Mouse (Mus musculus) induced T-regulatory cell, adult 2 months (primary cell): Measurements from ENCODE around the gene Ankef1.

ENCODE experiments used
- DNase-seq: peaks from one replicate; pipeline ENCODE4 v3.0.0-alpha.2; 2012; ENCODE audit warnings: low read depth

The Ankef1 gene

DNA sequence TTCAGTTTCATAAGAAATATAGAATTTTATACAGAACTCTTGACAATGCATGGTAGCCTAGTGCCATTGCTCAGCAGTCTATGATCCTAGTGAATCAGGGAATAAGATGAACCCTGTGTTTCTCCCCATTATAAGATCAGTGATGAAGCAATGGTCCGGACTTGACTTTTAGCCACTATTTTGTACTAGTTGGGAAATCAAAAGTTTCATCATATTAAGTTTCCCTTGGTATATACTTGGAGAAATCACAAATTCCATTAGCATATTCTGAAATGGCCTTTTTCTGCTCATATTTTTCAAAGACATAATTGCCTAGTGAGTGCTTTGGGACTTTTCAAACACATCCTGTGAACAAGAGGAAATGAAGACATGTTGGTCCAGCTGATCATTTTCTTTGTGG is at the start of gene Ankef1:
TSS of gene Ankef1 (plus strand) at position 260 of the 400 bp plus-strand sequence.
- DNase-seq: no peak

DNA sequence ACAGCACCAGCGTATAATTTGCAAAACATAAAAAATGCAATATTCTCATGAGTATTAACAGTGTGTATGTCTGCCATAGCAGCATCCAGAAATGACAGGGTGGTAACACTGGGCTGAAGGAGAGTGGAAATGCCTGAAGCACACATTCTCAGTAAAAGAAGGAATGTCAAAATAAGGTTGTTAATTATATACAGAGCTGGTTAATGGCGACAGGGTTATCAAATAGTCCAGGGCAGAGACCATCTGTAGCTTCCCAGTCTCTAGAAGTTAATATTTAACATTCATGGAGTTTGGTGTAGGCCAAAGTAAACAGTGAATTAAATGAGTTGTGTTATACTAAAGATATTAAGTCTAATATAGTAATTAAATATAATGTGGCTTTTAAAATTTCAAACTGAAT is 45.2 kb upstream of the Ankef1 start:
- DNase-seq: no peak

DNA sequence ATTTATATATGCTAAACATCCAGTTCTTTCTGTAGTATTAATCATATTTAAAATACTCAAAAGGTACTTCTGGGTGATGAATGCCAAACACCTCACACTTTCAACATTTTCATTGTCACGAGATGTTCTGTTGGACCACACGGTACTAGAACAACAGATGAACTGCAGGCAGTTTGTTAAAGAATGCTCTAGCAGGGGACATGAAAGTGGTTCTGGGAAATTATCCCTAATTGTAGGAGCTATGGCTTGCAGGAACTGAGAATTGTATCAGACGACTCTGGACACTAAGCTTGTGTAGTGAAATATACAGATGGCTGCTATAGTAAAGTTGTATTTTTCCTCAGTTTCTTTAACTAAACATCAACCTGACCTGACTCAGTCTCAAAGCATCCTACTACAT is 44.8 kb upstream of the Ankef1 start:
- no peak for DNase-seq

- no peak for DNase-seq
Measured at GRCm38 (mm10) chr2:136477656-136478055, 24.1 kb upstream of the Ankef1 start.

DNA sequence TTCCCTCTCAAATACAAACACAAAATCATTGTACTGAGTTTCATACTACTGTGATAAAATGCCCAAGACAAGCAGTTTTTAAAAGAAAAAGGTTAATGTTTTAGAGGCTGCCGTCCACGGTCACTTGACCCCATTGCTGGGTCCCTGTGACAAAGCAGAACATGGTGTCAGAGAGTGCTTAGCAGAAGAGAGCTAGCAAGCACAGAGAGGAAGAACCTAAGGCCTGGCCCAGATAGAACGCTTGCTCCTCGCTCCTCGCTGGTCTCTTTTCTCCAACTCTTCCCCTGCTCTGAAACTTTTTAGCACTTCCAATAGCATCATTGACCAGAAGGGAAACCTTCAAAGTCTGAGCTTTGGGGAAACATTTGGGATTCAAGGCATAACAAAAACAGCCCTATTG is 19.4 kb upstream of the Ankef1 start:
- DNase-seq: no peak

DNA sequence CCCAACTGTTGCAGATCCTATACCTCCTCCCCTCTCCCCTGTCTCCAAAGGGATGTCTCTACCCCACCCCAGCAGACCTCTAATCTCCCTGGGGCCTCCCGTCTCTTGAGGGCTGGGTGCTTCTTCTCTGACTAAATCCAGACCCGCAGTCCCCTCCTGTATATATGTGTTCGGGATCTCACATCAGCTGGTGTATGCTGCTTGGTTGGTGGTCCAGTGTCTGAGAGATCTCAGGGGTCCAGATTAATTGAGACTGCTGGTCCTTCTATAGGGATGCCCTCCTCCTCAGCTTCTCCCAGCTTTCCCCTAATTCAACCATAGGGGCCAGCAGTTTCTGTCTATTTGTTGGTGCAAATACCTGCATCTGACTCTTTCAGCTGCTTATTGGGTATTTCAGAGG is 18.7 kb upstream of the Ankef1 start:
- no peak for DNase-seq

DNA sequence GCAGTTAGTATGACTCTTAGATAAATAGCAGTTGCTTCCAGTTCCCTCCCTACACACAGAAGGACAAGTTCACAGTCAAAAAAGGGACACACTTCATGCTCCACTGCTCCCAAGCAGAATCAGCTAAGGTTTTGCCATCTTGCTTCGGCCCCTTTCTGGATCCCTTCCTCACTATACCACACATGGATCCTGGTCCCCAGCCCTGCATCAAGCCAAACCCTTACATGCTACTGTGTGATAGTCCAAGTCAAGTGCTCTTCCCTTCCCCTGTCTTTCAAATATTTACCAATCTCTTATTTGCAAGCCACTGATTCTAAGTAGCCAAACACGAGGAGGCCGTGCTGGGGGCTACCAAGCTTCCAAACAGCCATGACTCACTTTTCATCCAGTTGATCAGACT is 16.8 kb upstream of the Ankef1 start:
- DNase-seq: no peak

DNA sequence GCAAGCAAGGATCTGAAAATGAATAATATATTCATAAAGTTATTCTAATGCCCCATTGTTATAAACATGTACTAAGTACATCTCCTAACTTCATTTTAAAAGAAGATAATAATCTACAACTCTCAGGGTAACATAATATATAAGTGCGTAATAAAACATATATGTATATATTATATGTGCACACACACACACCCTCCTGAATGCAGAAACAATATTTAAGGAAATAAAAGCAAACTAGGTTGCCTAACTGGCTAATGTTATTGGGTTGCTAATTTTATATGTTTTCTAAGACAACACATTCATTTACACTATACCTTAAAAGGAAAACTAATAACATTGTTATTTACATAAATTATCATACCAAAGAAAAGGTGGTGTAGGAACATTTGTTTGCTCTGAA is 16.3 kb upstream of the Ankef1 start:
- DNase-seq: no peak

DNA sequence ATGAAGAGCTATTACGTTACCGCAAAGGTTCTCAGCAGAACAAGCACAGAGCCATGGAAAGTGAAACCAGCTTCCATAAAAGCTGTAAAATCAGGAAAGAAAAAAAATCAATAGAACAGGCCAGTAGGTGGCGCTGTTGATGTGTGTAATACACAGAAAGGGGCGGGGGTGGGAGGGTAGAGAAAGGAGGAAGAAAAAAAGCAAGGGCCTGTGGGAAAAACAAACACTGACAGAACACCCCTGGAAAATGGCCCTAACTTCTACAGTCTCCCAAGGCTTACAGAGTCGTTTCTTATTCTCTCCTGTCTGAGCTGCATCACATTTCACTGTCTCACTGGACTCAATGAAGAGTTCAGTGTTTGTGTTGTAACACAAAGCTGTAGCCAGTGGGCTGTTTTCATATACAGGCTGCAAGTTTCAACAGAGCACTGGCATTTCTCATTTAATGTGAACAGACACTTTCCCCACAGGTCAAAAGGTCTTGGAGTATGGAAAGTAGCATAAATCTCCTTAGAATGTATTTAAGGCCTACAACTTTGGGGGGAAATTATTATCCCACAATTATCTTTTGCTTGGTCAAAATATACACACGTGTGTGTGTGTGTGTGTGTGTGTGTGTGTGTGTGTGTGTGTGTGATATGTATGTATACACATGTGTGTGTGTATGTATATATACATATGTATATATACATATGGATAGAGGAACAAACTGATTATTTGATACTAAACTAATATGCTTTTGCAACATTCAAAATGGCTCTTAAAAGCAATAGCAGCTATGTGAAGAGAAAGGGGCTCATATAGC is 15.7 kb upstream of the Ankef1 start:
- peak; percentile 32 for DNase-seq

- DNase-seq: no peak
Measured at GRCm38 (mm10) chr2:136486986-136487385, 14.7 kb upstream of the Ankef1 start.

GRCm38 (mm10) chr2:136511073-136511472 is 9.4 kb downstream of the Ankef1 start:
- DNase-seq: no peak

- DNase-seq: no peak
Measured at GRCm38 (mm10) chr2:136511756-136512155, 10.0 kb downstream of the Ankef1 start.

DNA sequence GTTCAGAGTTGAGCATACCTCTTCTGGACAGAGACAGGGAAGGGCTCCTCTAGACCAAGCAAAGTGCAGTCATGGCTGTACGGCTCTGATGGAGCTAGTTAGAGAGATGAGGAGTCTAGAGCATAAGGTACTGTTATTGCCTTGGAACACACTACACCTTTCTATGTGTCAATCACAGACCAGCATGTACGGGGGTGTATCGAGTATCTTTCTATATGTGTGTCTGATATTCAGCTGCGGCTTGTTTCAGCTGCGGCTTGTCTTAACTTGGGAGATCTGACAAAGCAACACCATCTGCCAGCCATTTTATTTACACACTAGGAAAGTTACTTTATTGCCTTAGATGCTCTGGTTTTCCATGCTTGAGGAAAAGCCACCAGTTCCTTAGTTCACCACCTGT is 11.1 kb downstream of the Ankef1 start:
- no peak for DNase-seq

DNA sequence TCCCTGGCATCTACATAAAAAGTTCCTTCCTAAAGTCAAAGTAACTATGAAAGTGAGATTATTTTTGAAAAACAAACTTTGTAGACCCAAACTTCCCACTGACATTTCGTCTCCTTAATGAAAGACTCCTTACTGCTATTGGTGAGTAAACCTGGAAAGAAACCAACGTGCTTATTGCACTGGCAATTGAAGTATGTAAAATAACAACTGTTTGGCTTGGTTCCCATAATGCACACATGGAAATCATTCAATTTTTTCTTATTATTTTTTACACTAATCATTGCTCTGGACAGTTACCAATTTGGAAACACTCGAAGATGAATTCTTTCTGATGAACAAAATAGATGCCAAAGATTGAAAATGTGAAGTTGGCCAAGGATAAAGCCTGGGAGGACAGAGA is 12.1 kb downstream of the Ankef1 start:
- DNase-seq: no peak

DNA sequence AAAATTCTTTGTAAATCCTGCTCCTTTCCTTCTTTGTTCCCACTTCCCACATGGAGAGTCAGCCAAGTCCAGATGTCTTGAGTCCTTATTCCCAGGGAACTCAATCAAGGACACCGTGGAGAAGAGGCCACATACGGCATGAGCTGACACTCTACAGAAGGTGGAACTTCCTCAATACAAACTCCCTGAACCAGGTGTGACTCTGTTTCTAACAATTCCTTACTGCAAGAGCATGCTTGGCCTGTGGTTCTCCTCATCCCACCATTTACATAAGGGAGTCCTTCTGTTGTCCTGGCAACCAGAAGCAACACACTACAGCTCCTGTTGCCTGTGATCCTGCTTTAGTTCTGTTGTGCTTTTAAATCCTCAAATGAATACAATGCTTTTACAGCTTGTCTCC is 13.8 kb downstream of the Ankef1 start:
- DNase-seq: no peak

DNA sequence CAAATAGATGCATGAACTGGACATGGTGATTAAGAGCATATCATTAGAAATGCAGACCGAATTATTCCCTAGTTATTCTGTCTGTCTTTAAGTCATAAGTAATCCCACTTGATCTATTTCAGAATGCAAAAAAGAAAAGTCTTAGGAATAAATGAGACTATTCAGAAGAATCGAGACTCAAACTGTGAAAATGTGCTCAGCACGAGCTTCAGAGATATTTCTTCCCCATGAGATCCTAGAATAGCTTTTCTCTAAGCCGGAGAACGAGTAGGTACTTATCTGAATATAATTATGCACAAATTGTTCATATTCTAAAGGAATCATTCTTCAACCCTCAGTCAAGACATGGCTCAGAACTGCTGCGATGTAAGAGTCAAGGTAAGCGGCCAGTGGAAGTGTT is 27.2 kb downstream of the Ankef1 start:
- no peak for DNase-seq

GRCm38 (mm10) chr2:136532033-136532432 is 30.3 kb downstream of the Ankef1 start:
- DNase-seq: peak; percentile 4

DNA sequence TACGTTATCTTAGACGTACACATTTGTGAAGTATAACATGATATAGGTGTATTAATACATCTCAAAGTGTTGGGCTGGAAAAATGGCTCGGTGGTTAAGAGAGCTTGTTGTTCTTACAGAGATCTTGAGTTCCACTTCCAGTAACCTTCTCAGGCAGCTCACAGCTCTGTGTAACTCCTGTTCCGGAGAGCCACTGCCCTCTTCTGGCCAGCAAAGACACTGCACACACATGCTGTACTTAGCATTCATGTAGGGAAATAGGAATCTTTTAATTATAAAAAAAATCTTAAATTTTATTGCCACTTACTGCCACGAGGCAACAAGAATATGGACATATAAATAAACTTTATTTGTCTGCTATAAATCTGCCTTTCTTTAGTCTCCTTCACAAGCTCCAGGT is 56.3 kb downstream of the Ankef1 start:
- no peak for DNase-seq

DNA sequence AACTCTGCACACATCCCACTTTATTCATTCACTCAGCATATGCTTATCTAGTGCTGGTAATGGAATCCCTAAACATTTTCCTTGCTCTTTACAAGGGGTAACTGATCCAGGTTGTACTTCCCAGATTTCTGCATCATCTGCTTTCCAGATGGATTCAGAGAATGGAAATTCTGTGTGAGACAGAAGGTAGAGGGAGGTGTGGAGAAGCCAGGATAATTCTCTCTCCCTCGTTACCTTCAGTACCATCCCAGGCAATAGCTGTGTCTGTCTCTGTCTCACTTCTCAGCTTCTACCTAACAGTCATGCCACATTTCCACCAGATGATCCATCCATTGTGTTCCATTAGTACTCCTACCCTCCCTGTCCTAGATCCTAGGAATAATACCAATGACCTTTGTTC is 60.6 kb downstream of the Ankef1 start:
- no peak for DNase-seq

GRCm38 (mm10) chr2:136570856-136571255 is 69.1 kb downstream of the Ankef1 start:
- no peak for DNase-seq

DNA sequence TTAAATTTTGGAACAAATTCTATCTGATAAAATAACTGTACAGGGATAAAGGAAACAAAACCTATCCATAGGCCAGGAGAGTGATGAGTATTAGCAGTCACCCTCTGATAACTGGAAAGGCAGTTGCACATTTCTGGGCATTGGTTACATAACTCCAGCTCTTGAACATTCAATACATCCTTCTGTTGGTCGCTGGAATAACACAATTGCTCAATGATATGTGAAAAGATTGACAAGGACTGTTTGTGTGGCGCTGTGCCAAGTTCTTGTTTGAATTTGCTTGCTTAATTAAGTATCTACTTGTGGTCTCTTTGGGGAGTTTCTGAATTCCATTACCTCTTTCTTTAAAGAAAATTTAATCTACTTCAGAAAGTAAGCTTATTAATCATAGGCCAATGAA is 81.1 kb downstream of the Ankef1 start:
- no peak for DNase-seq

- no peak for DNase-seq
Measured at GRCm38 (mm10) chr2:136588811-136589210, 87.1 kb downstream of the Ankef1 start.

- no peak for DNase-seq
Measured at GRCm38 (mm10) chr2:136596451-136596850, 94.7 kb downstream of the Ankef1 start.

- no peak for DNase-seq
Measured at GRCm38 (mm10) chr2:136598743-136599142, 97.0 kb downstream of the Ankef1 start.
